Mouse (Mus musculus): ENCODE measurements around the gene Gorasp2.
A peak's percentile ranks its signal among the peaks of the same experiment; 100 is the strongest.

Gorasp2 gene

DNA sequence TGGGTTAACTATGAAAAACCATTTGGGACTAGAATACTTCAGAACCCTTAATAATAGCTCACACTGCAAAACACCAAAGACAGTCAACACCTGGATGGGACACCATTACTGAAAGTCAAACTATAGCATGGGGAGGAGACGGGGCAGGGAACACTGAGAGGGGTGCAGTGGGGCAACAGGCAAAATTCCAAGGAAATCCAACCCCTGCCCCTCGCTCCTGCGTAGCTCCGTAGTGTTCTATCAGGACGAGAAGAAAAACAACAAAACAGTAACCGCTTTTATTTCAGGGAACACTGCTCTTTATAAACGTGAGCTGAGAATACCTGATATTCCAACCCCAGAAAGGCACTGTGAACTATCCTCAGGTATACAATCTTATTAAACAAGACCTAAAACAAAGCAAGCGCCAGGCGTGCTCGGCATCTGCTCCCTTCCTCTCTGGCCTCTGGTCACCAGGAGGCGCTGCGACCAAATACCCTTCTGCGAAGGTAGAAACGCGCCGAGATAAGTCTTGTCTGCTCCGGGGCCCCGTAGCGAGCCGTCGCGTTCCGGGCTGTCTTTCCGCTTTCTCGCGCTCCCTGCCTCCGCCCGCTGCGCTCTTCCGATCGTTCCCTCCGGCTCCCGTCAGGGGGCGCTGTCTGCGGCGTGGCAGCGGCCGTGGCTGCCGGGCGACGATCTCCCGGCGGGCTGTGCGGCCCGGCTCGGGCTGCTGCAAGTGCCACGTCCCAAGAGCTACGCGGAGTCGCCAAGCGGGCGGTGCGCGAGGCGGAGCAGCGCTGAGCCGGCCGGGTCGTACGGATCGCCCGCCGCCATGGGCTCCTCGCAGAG lies at the start of gene Gorasp2:
Gene Gorasp2, plus strand, starts transcription at position 690 of the 828 bp plus-strand sequence.
- DNase-seq (ENCODE audit: low spot score) = peak; percentile 97

- DNase-seq (ENCODE audit: low spot score) = peak; percentile 29
Observed at GRCm38 (mm10) chr2:70614745-70615351, 46.5 kb upstream of the Gorasp2 start.

DNA sequence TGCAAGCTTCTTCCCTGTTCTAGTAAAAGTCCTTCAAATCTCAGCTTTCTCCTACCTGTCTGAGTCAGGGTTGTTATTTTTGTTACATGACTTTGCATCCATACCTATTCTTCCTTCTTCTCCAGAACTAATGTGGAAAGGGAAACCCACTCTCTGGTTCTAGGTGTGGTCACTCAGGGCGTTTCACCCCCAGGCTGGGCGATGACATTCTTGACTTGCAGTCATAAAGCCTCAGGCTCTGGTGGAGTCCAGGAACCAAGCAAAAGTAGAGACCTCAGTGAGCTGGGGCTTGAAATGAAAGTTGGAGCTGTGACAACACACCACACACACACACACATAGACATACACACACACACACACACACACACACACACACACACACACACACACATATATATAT lies 45.3 kb upstream of the Gorasp2 start:
- no peak for DNase-seq (ENCODE audit: low spot score)

DNA sequence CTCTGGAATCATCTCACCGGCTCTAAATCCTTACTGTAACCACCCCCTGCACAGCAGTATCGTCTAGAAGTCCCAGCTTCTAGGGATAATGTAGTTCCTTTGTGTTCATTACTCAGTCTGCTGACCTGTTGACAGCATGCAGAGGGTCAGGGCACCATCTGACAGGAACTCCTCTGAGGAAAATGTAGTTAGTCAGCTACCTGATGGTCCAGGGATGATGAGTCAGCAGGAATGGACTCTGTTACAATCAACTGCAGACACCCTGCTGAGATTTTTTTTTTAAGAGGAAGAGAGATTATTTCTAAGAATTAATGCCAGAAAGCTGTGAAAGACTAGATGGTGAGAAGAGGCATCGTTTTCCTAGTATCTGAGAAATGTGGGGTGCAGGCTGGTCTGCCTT lies 44.8 kb upstream of the Gorasp2 start:
- DNase-seq (ENCODE audit: low spot score) = no peak

GRCm38 (mm10) chr2:70619232-70619835 lies 42.0 kb upstream of the Gorasp2 start:
- no peak for DNase-seq (ENCODE audit: low spot score)

- peak; percentile 14 for DNase-seq (ENCODE audit: low spot score)
Observed at GRCm38 (mm10) chr2:70620225-70620624, 41.2 kb upstream of the Gorasp2 start.

DNA sequence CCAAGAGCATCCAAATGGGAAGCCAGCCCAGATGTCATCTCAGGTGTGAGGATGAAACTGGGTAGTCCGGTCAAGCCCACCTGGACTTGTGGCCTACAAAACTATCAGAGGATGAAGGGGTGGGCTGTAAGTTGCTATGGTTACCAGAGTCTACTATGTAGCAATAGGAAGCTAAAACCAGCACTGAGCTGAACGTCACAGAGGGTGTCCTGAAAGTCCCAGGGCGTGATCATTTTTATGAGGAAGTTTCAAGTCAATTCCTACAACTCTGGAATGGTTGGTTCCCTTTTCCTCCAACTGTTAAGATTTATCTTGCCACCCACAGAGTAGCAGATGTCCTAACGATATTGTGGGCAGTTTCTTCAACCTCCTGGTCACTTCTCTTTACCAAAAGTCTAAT lies 39.1 kb upstream of the Gorasp2 start:
- DNase-seq (ENCODE audit: low spot score) = no peak

DNA sequence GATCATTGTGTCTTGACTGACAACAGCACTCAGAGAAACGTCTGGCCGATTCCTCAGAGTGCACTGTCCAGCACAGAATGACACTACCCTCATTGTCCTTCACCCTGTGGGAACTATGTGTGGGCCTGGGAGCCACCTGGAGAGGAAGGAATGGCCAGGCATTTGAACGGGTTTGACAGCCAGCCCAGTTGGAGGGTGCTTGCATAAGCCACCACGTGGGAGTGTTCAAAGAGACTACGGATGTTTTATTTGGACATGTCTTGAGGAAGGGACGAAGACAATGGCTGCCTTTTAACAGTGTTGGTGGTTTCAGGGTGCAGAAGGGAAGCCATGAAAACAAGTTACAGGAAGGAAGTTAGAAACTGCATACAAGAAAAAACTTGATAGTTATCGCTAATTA lies 35.6 kb upstream of the Gorasp2 start:
- DNase-seq (ENCODE audit: low spot score) = no peak

DNA sequence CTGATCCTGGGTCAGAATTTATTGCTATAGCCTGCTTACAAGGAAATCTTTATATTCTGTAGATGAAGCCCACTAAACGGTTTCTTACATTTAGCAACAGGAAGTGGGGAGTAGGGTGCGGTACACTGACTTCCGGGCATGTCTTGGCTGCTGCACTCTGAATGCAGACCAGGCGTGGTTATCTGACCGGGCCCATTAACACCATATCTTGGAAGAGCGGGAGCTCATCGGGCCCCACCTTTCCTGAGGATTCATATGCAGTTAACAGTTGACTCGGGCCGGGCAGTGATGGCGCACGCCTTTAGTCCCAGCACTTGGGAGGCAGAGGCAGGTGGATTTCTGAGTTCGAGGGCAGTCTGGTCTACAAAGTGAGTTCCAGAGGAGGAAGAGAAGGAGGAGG lies 33.0 kb upstream of the Gorasp2 start:
- DNase-seq (ENCODE audit: low spot score) = no peak

DNA sequence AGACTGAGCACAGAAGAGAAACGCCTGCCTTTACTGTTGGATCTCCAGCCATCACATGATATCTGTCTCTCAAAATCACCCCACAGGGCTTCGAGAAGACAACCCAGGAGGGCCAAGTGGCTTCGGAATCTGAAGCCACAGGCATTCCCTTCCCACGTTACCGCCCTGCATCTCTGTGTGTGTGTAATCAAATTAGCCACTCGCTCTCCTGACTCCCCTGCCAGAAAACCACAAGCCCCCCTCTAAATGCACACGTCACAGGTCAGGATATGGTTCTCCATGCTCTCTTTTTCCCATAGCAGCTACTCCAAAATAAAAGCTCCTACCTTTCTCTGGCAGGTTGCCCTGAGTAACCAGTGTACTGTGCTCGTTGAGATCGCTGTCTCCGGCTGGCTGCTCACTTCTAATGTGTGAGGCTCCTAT lies 32.0 kb upstream of the Gorasp2 start:
- DNase-seq (ENCODE audit: low spot score) = peak; percentile 15

DNA sequence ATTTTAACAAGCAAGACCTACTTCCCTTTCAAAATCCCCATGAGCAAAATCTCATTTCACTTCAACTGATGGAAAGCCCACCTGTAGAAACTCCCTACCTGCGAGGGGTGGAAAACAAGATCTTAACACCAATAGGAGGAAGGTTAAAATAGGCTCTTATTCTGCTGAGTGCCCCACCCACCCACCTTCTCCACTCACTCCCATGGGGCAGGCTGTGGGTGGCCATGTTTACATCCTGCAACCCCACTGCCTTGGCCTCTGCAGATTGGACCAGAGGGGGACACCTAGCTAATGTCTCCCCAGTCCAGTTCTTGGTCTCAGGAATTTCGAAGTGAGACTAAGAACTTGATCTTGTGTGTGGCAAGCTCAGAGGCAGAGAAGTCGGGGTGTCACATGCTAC lies 31.5 kb upstream of the Gorasp2 start:
- peak; percentile 13 for DNase-seq (ENCODE audit: low spot score)

DNA sequence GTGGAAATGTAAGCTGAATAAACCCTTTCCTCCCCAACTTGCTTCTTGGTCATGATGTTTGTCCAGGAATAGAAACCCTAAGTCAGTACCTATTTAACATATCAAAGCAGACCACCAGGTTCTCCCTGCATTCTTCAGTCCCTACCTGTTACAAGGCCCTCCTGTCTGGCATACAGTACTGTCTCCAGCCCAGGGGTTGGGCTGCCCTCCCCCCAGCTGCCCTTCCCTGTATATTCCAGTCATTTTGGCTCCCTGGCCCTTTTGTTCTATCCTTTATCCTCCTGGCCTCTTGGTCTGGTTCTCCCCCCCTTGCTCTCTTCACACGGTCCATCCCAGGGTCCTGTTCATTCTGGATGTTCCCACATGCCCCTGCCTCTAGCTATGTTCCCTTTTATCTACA lies 30.1 kb upstream of the Gorasp2 start:
- no peak for DNase-seq (ENCODE audit: low spot score)

GRCm38 (mm10) chr2:70632412-70632811 lies 29.0 kb upstream of the Gorasp2 start:
- DNase-seq (ENCODE audit: low spot score) = no peak

DNA sequence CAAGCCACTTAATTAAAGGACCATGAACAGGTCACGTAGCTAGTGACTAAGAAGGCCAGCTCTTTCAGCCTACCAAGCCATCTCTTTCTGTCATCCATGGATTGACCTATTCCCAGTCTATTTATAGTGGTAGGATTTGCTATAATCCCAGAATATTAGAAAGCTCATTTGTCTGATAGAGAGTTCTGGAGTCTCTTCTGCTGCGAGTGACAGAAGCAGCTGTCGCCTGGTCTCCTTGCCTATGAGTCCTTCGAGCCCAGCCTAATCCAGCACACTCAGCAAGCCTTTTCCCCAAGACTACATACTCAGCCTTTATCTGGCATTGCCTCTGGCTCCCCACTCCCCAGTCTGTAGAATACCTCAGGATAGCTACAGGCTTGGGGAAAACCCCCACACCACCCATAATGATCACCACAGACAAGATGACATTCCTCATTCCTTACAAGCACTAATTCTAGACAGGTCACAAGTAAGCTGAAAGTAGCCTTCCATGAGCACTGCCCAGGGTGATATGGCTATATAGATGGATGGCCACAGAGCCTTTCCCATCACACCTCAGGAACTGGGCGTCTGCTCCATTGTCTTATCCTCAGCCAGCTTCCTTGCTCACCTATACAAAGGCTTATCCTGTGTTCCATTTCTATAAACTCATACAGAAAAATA lies 27.2 kb upstream of the Gorasp2 start:
- DNase-seq (ENCODE audit: low spot score) = no peak

DNA sequence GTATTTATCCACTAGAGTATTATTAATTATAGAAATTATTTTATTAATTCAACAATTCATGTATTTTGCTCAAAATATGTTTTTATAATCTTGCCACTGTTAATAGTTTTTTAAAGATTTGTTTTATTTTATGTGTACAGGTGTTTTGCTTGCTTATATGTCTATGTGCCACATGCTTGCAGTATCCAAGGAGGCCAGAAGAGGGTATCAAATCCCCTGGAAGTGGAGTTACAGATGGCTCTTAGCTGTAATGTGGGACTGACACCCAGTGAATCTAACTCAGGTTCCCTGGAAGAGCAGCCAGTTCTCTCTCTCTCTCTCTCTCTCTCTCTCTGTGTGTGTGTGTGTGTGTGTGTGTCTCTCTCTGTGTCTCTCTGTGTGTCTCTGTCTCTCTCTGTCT lies 20.4 kb upstream of the Gorasp2 start:
- DNase-seq (ENCODE audit: low spot score) = no peak

DNA sequence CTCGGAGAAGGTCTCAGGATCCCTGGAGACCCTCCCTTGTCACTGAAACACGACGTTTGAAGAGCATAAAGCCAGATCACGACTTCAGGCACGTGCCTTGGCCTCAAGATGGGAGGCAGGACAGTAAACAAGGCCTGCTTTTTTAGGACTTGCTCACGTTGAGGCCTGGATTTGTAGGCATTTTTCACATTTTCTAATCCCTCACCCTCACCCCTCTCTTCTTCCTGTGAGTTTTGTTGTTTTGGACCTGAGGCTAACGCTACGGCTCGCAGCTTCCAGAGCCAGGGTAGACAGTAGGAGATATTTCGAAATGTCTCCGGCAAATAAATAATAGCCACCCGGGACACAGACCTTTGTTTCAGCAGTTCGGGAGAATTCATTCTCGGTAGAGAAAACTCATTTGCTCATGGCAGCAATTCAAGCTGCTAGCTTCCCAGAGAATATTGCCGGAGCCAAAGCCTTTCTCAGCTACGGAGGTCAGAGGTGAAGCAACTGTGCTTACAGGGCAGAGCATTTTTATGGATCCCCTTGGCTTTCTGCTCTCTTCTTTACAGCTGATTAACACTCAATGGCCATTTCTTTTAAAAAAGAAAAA lies 18.3 kb upstream of the Gorasp2 start:
- DNase-seq (ENCODE audit: low spot score) = peak; percentile 11

- DNase-seq (ENCODE audit: low spot score) = no peak
Observed at GRCm38 (mm10) chr2:70645266-70645780, 16.1 kb upstream of the Gorasp2 start.

- DNase-seq (ENCODE audit: low spot score) = no peak
Observed at GRCm38 (mm10) chr2:70647681-70648080, 13.7 kb upstream of the Gorasp2 start.

DNA sequence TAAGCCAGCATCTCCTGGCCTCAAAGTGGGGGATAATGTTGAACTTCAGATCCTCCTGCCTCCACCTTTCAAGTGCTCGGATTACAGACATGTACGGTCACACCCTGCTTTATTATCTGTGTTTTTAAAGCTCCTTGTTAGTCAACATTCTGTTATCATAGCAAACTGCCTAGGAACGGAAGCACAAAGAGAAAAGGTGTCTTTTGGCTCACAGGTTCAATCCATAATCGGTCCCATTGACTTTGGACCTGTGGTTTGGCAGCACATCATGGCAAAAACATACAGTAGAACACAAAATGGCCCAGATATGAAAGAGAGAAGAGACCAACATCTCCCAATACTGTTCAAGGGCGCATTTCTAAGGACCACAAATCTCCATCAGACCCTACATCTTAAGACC lies 13.1 kb upstream of the Gorasp2 start:
- no peak for DNase-seq (ENCODE audit: low spot score)

GRCm38 (mm10) chr2:70649471-70649870 lies 11.9 kb upstream of the Gorasp2 start:
- DNase-seq (ENCODE audit: low spot score) = no peak

DNA sequence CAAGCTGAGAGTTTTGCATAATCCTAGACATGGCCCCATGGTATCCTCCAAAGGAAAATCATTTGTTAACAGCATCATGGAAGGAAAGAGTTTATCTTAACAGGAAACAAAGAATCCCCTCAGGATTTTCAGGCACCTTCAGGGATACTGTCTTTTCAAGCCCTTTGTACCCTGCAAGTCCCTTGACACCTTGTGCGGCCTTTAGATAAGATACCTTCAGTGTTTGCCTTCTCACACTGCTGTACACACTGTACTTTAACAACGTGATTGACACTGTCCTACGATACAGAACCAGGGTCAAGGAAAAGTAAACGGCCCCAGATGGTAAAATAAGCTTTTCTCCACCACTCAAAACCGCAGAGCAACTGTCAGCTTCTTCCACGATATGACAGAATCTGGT lies 9.6 kb upstream of the Gorasp2 start:
- DNase-seq (ENCODE audit: low spot score) = no peak

- DNase-seq (ENCODE audit: low spot score) = no peak
Observed at GRCm38 (mm10) chr2:70657083-70657482, 4.3 kb upstream of the Gorasp2 start.

Measured in lung, postnatal 25 days (tissue).